Mouse (Mus musculus): ENCODE measurements around the gene Nup54.

The Nup54 gene

GRCm38 (mm10) chr5:92413271-92413981 lies 21.6 kb downstream of the Nup54 start:
- no peak for DNase-seq (ENCODE audit: low spot score)

GRCm38 (mm10) chr5:92411461-92412140 lies 23.4 kb downstream of the Nup54 start:
- DNase-seq (ENCODE audit: low spot score), result no peak

- DNase-seq (ENCODE audit: low spot score), result no peak
These were observed 24.5 kb downstream of the Nup54 start for GRCm38 (mm10) chr5:92410486-92410885.

- DNase-seq (ENCODE audit: low spot score), result no peak
These were observed 25.5 kb downstream of the Nup54 start for GRCm38 (mm10) chr5:92409361-92410155.

GRCm38 (mm10) chr5:92404400-92404678 lies 30.7 kb downstream of the Nup54 start:
- DNase-seq (ENCODE audit: low spot score), result no peak

- no peak for DNase-seq (ENCODE audit: low spot score)
These were observed 31.2 kb downstream of the Nup54 start for GRCm38 (mm10) chr5:92403562-92404399.

- DNase-seq (ENCODE audit: low spot score), result no peak
These were observed 32.2 kb downstream of the Nup54 start for GRCm38 (mm10) chr5:92402816-92403215.

- peak; percentile 52 for DNase-seq (ENCODE audit: low spot score)
These were observed 36.9 kb downstream of the Nup54 start for GRCm38 (mm10) chr5:92398153-92398552.

- no peak for DNase-seq (ENCODE audit: low spot score)
These were observed 38.5 kb downstream of the Nup54 start for GRCm38 (mm10) chr5:92396476-92396875.

GRCm38 (mm10) chr5:92395764-92396163 lies 39.3 kb downstream of the Nup54 start:
- no peak for DNase-seq (ENCODE audit: low spot score)

GRCm38 (mm10) chr5:92393863-92394262 lies 41.2 kb downstream of the Nup54 start:
- no peak for DNase-seq (ENCODE audit: low spot score)

- DNase-seq (ENCODE audit: low spot score), result no peak
These were observed 42.5 kb downstream of the Nup54 start for GRCm38 (mm10) chr5:92392542-92392941.

- no peak for DNase-seq (ENCODE audit: low spot score)
These were observed 44.4 kb downstream of the Nup54 start for GRCm38 (mm10) chr5:92390615-92391014.

GRCm38 (mm10) chr5:92389977-92390376 lies 45.0 kb downstream of the Nup54 start:
- no peak for DNase-seq (ENCODE audit: low spot score)

- DNase-seq (ENCODE audit: low spot score), result no peak
These were observed 47.6 kb downstream of the Nup54 start for GRCm38 (mm10) chr5:92387433-92387832.

GRCm38 (mm10) chr5:92386643-92387042 lies 48.4 kb downstream of the Nup54 start:
- DNase-seq (ENCODE audit: low spot score), result no peak

GRCm38 (mm10) chr5:92386102-92386501 lies 48.9 kb downstream of the Nup54 start:
- DNase-seq (ENCODE audit: low spot score), result no peak

GRCm38 (mm10) chr5:92384855-92385254 lies 50.2 kb downstream of the Nup54 start:
- no peak for DNase-seq (ENCODE audit: low spot score)

GRCm38 (mm10) chr5:92383747-92384146 lies 51.3 kb downstream of the Nup54 start:
- DNase-seq (ENCODE audit: low spot score), result no peak

GRCm38 (mm10) chr5:92382349-92382679 lies 52.7 kb downstream of the Nup54 start:
- no peak for DNase-seq (ENCODE audit: low spot score)

- peak; percentile 58 for DNase-seq (ENCODE audit: low spot score)
These were observed 53.3 kb downstream of the Nup54 start for GRCm38 (mm10) chr5:92381550-92382348.

Data from left cerebral cortex, adult 11 months (tissue).